ENCODE assay signal across 8 mouse cellular contexts in the genomic region with DNA sequence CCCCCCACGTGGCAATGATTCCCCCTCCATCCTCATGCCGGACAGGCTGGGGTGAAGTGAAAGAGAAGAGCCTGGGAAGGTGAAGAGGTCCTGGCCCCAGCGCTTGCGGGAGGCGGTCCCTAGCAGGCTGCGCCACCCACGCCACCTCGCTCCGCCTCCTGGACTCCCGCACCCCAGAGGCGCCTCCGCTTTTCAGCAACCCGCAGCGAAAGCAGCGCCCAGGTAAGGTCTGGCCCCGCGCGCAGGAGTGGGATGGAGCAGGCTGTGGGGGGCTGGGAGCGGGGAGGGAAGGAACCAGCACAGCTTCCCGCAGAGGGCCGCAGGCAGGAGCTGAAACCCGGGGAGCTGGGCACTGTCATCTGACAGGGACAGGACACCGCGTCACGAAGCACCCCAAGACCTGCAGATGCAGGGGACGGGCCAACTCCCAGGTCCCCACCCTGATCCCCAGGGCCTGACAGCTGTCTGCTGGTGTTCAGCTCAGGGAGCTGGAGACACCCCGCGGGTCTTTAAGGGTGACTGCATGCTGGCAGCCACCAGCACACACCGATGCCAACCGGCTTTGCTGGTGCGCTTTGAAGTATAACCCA. TPM values are rescaled to one million over a fixed set of nuclear protein-coding genes. Genes with fewer than 3 reads are reported as not detected.
DNase-seq lines count a peak whose midpoint lies in the region; ATAC-seq and TF ChIP-seq lines count a peak whose summit lies in the region.

A gene (plus strand): TSS at position 157 of the 590 bp plus-strand sequence.

- under 1% methylated on average over 31 of the region's 31 CpGs for WGBS in forebrain, embryonic 15.5 days
- under 1% methylated on average over 30 of the region's 31 CpGs for WGBS in kidney, embryonic 14.5 days
- WGBS in liver, embryonic 13.5 days (ENCODE audit: insufficient replicate concordance), result 2% methylated on average over 31 of the region's 31 CpGs

- peaks cover 6% of the 10 kb centered on the region for H3K4me1 ChIP-seq in bone marrow macrophage, adult 2 months (ENCODE audit: control insufficient read depth, insufficient read depth, low read length)
- H3K4me1 ChIP-seq in forebrain, embryonic 15.5 days, result peaks cover 9% of the 10 kb centered on the region
- peaks cover 10% of the 10 kb centered on the region; the same call in 1 of the 2 replicates for H3K4me1 ChIP-seq in kidney, embryonic 14.5 days (ENCODE audit: control insufficient read depth, insufficient read depth, low read length)
- peaks cover 7% of the 10 kb centered on the region for H3K4me1 ChIP-seq in liver, embryonic 13.5 days (replicated peaks)

- no peak for TF ChIP-seq CTCF in bone marrow macrophage, adult 2 months (IDR thresholded peaks at IDR 0.05; ENCODE audit: low read depth, low read length)

- no peaks in the 10 kb centered on the region for H3K9me3 ChIP-seq in forebrain, embryonic 15.5 days
- no peaks in the 10 kb centered on the region for H3K9me3 ChIP-seq in kidney, embryonic 14.5 days (ENCODE audit: control insufficient read depth, low read length)
- H3K9me3 ChIP-seq in liver, embryonic 13.5 days (replicated peaks), result no peaks in the 10 kb centered on the region

- H3K27ac ChIP-seq in bone marrow macrophage, adult 2 months (ENCODE audit: insufficient read depth, low read depth, low read length), result no peak within 1 kb of the TSS
- H3K27ac ChIP-seq in forebrain, embryonic 15.5 days (replicated peaks), result no peak within 1 kb of the TSS
- H3K27ac ChIP-seq in kidney, embryonic 14.5 days (ENCODE audit: low read depth, low read length), result no peak within 1 kb of the TSS
- H3K27ac ChIP-seq in liver, embryonic 13.5 days, result no peak within 1 kb of the TSS

- H3K36me3 ChIP-seq in forebrain, embryonic 15.5 days, result no peaks in the 10 kb centered on the region
- H3K36me3 ChIP-seq in kidney, embryonic 14.5 days (ENCODE audit: control insufficient read depth, insufficient read depth, low read length), result no peaks in the 10 kb centered on the region
- H3K36me3 ChIP-seq in liver, embryonic 13.5 days, result no peaks in the 10 kb centered on the region

- H3K27me3 ChIP-seq in forebrain, embryonic 15.5 days, result peaks cover 18% of the 10 kb centered on the region; the same call in 1 of the 2 replicates
- H3K27me3 ChIP-seq in kidney, embryonic 14.5 days (ENCODE audit: control insufficient read depth, insufficient read depth, low read length), result peaks cover 19% of the 10 kb centered on the region
- H3K27me3 ChIP-seq in liver, embryonic 13.5 days, result peaks cover 48% of the 10 kb centered on the region

- intact Hi-C loops in left cerebral cortex, postnatal 4 days (cut with DNase I), result no loop called here

- peak within 1 kb of the TSS; percentile 48 for H3K9ac ChIP-seq in forebrain, embryonic 15.5 days (replicated peaks)
- H3K9ac ChIP-seq in kidney, embryonic 14.5 days (ENCODE audit: low read depth, low read length), result peak within 1 kb of the TSS; percentile 51
- 0 out of 2 replicates have a peak within 1 kb of the TSS, but pooled peaks have one; percentile 6 for H3K9ac ChIP-seq in liver, embryonic 13.5 days

- no peak for TF ChIP-seq POLR2A in bone marrow macrophage, adult 2 months (IDR thresholded peaks at IDR 0.05; ENCODE audit: borderline replicate concordance, low read depth, low read length)

- peak within 1 kb of the TSS; percentile 44 for H3K4me3 ChIP-seq in bone marrow macrophage, adult 2 months (ENCODE audit: insufficient read depth, low read length)
- peak within 1 kb of the TSS; percentile 43 for H3K4me3 ChIP-seq in forebrain, embryonic 15.5 days
- H3K4me3 ChIP-seq in kidney, embryonic 14.5 days (ENCODE audit: low read length), result peak within 1 kb of the TSS; percentile 41
- peak within 1 kb of the TSS; percentile 46 for H3K4me3 ChIP-seq in liver, embryonic 13.5 days (replicated peaks)

- DNase-seq in left cerebral cortex, adult 18-20 months (ENCODE audit: low spot score in 2 of 2), result peak; percentile 25 to 39
- DNase-seq in left cerebral cortex, postnatal 4 days, result no peak
- DNase-seq in liver, embryonic 13.5 days, result no peak
- DNase-seq in c-Kit-positive CD71-positive TER-119-positive erythroid progenitor cells, embryonic 14.5 days (ENCODE audit: low spot score), result no peak

- H3K4me2 ChIP-seq in forebrain, embryonic 15.5 days (replicated peaks), result peak within 1 kb of the TSS; percentile 71
- peak within 1 kb of the TSS; percentile 83 for H3K4me2 ChIP-seq in kidney, embryonic 14.5 days (replicated peaks; ENCODE audit: low read depth, low read length)
- peak within 1 kb of the TSS; percentile 64 for H3K4me2 ChIP-seq in liver, embryonic 13.5 days

- ATAC-seq in forebrain, embryonic 15.5 days (replicated peaks), result no peak
- ATAC-seq in kidney, embryonic 14.5 days (ENCODE audit: low FRiP score, low TSS enrichment), result peak; percentile 41; the same call in 1 of the 2 replicates
- ATAC-seq in liver, embryonic 13.5 days (ENCODE audit: low read depth), result peak; percentile 41; the same call in 1 of the 2 replicates
- peak; percentile 16; the same call in 1 of the 2 replicates for ATAC-seq in neutrophil, adult 5-6 weeks (ENCODE audit: extremely low read depth, insufficient number of reproducible peaks, low FRiP score, poor library complexity, severe bottlenecking)

RNA-seq across cellular contexts. Expression of the gene that starts here (rescaled TPM):
- 1 to 10 TPM; 7.8 to 8.5 TPM for total RNA-seq in left cerebral cortex, adult 18-20 months (2021)
- total RNA-seq in left cerebral cortex, postnatal 4 days (2021), result 1 to 10 TPM; 5.4 to 5.6 TPM
- not detected in 2 replicates for polyA plus RNA-seq in bone marrow macrophage, adult 2 months (2012; ENCODE audit: insufficient read depth, insufficient read length, missing spikeins)
- polyA plus RNA-seq in forebrain, embryonic 15.5 days (2015; fragmentation: Nextera tagmentation; extraction: Ambion mirVana), result 1.5 and 1.9 TPM in 2 replicates
- polyA plus RNA-seq in kidney, embryonic 14.5 days (2014; fragmentation: Nextera tagmentation; extraction: Ambion mirVana), result 0.50 and 1.7 TPM in 2 replicates
- 0.07 and 0.09 TPM in 2 replicates for polyA plus RNA-seq in liver, embryonic 13.5 days (2015; fragmentation: Nextera tagmentation; extraction: Ambion mirVana)
- total RNA-seq in neutrophil, adult 5-6 weeks (2017), result 8.0 and 8.2 TPM in 2 replicates

Comparison
In these comparisons a context has a peak if more than half of its experiments do, and no peak if none do; other contexts are left out.
1. DNase-seq: peak in left cerebral cortex, adult 18-20 months (2 of 2); none in left cerebral cortex, postnatal 4 days (single experiment), liver, embryonic 13.5 days (single experiment) and c-Kit-positive CD71-positive TER-119-positive erythroid progenitor cells, embryonic 14.5 days (single experiment).
2. Peak in ATAC-seq, H3K4me3 ChIP-seq, H3K9ac ChIP-seq and H3K4me2 ChIP-seq in liver, embryonic 13.5 days; RNA of the gene not detected or under 1 TPM.
3. Peak in every context shown above with its lines, with median percentiles within 50 percentile points of each other: H3K4me3 ChIP-seq, H3K4me2 ChIP-seq and H3K9ac ChIP-seq.